Mouse (Mus musculus): ENCODE data around the gene Ccdc70.

GRCm38 (mm10) chr8:21946462-21946861 is 23.1 kb upstream of the Ccdc70 start, which contains the start of gene Defb13:
- TF ChIP-seq CTCF (IDR thresholded peaks at IDR 0.05; ENCODE audit: control insufficient read depth, insufficient read depth, low read length): no peak
- TF ChIP-seq POLR2A (IDR thresholded peaks at IDR 0.05; ENCODE audit: borderline replicate concordance, control insufficient read depth, low read depth, low read length): no peak

All from bone marrow, adult 2 months (tissue).